Mouse (Mus musculus): ENCODE results near the gene Dnm1l. TPM values are rescaled to one million over a fixed set of nuclear protein-coding genes. Genes with fewer than 3 reads are reported as not detected.
"Not testable (repeated sequence)": the region's sequence is repeated elsewhere in the genome, so short reads cannot be mapped to it uniquely, and the experiment has no call there.

The Dnm1l gene
- total and polyA plus RNA-seq, 3 experiments = 55.8 to 91.7 (median 83.1) TPM

GRCm38 (mm10) chr16:16367217-16367616, 8.5 kb upstream of the Dnm1l start:
- H3K36me3 ChIP-seq (replicated peaks in 1 of 2; ENCODE audit: control insufficient read depth in 1 of 2, insufficient read depth in 1 of 2, low read length in 1 of 2); in situ Hi-C loops (cut with MboI; ENCODE audit: low pct_ligation_motif_present, low pct_unique_long_range_greater_than_20kb, low sequenced_read_pairs); DNase-seq (ENCODE audit: extremely low read depth); H3K4me2 ChIP-seq (ENCODE audit: insufficient read depth, low read depth, poor library complexity, severe bottlenecking); H3K9ac ChIP-seq (ENCODE audit: insufficient read depth, low read depth); H3K79me2 ChIP-seq (replicated peaks; ENCODE audit: control insufficient read depth, extremely low read depth, insufficient read depth, poor library complexity, severe bottlenecking); H3K4me3 ChIP-seq (replicated peaks in 1 of 3; ENCODE audit: low read depth in 2 of 3, low read length in 2 of 3, poor library complexity in 1 of 3); dilution Hi-C loops (cut with MboI; ENCODE audit: extremely low pct_ligation_motif_present, extremely low pct_unique_long_range_greater_than_20kb, low sequenced_read_pairs); H3K27me3 ChIP-seq (replicated peaks); H3K27ac ChIP-seq (ENCODE audit: insufficient read depth, low read depth); H3K4me1 ChIP-seq (ENCODE audit: control insufficient read depth in 1 of 2, insufficient read depth in 2 of 2); H3K9me3 ChIP-seq (replicated peaks; ENCODE audit: low read length): not testable (repeated sequence)

GRCm38 (mm10) chr16:16359101-16359482, 333 bp upstream of the Dnm1l start:
- Histone ChIP-seq H3K4me1 (ENCODE audit: control insufficient read depth in 1 of 2, insufficient read depth in 2 of 2) (peaks cover 0 to 26% of the 10 kb centered on the region in 2 experiments; a peak in 2 of 4 replicates), H3K4me2 (ENCODE audit: insufficient read depth, low read depth, poor library complexity, severe bottlenecking) (peak overlapping the region; percentile 47), H3K9ac (ENCODE audit: insufficient read depth, low read depth) (peak overlapping the region; percentile 59), H3K79me2 (replicated peaks; ENCODE audit: control insufficient read depth, extremely low read depth, insufficient read depth, poor library complexity, severe bottlenecking) (peaks cover 23% of the 10 kb centered on the region), H3K4me3 (replicated peaks in 1 of 3; ENCODE audit: low read depth in 2 of 3, low read length in 2 of 3, poor library complexity in 1 of 3) (peak overlapping the region; percentile 56 to 98 (median 80))
- H3K27ac ChIP-seq (ENCODE audit: insufficient read depth, low read depth); DNase-seq (ENCODE audit: extremely low read depth); H3K36me3 ChIP-seq (replicated peaks in 1 of 2; ENCODE audit: control insufficient read depth in 1 of 2, insufficient read depth in 1 of 2, low read length in 1 of 2); H3K9me3 ChIP-seq (replicated peaks; ENCODE audit: low read length); dilution Hi-C loops (cut with MboI; ENCODE audit: extremely low pct_ligation_motif_present, extremely low pct_unique_long_range_greater_than_20kb, low sequenced_read_pairs); H3K27me3 ChIP-seq (replicated peaks); in situ Hi-C loops (cut with MboI; ENCODE audit: low pct_ligation_motif_present, low pct_unique_long_range_greater_than_20kb, low sequenced_read_pairs): not testable (repeated sequence)

- in situ Hi-C loops (cut with MboI; ENCODE audit: low pct_ligation_motif_present, low pct_unique_long_range_greater_than_20kb, low sequenced_read_pairs) (no loop called here), dilution Hi-C loops (cut with MboI; ENCODE audit: extremely low pct_ligation_motif_present, extremely low pct_unique_long_range_greater_than_20kb, low sequenced_read_pairs) (no loop called here)
- Histone ChIP-seq H3K79me2 (replicated peaks; ENCODE audit: control insufficient read depth, extremely low read depth, insufficient read depth, poor library complexity, severe bottlenecking) (peaks cover 30% of the 10 kb centered on the region), H3K9me3 (replicated peaks; ENCODE audit: low read length) (peaks cover 8% of the 10 kb centered on the region), H3K4me1 (ENCODE audit: control insufficient read depth in 1 of 2, insufficient read depth in 2 of 2) (peaks cover 0 to 26% of the 10 kb centered on the region in 2 experiments; a peak in 2 of 4 replicates), H3K27ac (ENCODE audit: insufficient read depth, low read depth) (no peak overlapping the region), H3K4me2 (ENCODE audit: insufficient read depth, low read depth, poor library complexity, severe bottlenecking) (peak overlapping the region; percentile 97), H3K9ac (ENCODE audit: insufficient read depth, low read depth) (peak overlapping the region; percentile 61), H3K27me3 (replicated peaks) (no peaks in the 10 kb centered on the region), H3K4me3 (replicated peaks in 1 of 3; ENCODE audit: low read depth in 2 of 3, low read length in 2 of 3, poor library complexity in 1 of 3) (peak overlapping the region; percentile 80 to 98 (median 84)), H3K36me3 (replicated peaks in 1 of 2; ENCODE audit: control insufficient read depth in 1 of 2, insufficient read depth in 1 of 2, low read length in 1 of 2) (peaks cover under 1 to 13% of the 10 kb centered on the region in 2 experiments)
- no peak for TF ChIP-seq TCF12 (IDR thresholded peaks at IDR 0.05; ENCODE audit: low read depth, low read length)
- peak in 1 of 2 experiments; percentile 70; a peak in 2 of 4 replicates for TF ChIP-seq CTCF (conservative IDR thresholded peaks at IDR 0.05 in 1 of 2, IDR thresholded peaks at IDR 0.05 in 1 of 2; ENCODE audit: low read depth in 2 of 2, low read length in 2 of 2)
- TF ChIP-seq MYC (IDR thresholded peaks at IDR 0.05; ENCODE audit: low read depth, low read length) = 0 out of 2 replicates have a peak, but pooled peaks have one; percentile 12
- peak; percentile 34 for DNase-seq (ENCODE audit: extremely low read depth)
Observed at GRCm38 (mm10) chr16:16357908-16358307, 851 bp downstream of the Dnm1l start.

GRCm38 (mm10) chr16:16346420-16346819, 12.3 kb downstream of the Dnm1l start:
- H3K27ac ChIP-seq (ENCODE audit: insufficient read depth, low read depth) = no peak overlapping the region
- H3K9ac ChIP-seq (ENCODE audit: insufficient read depth, low read depth) = no peak overlapping the region
- H3K36me3 ChIP-seq (replicated peaks in 1 of 2; ENCODE audit: control insufficient read depth in 1 of 2, insufficient read depth in 1 of 2, low read length in 1 of 2) = peaks cover 12 to 64% of the 10 kb centered on the region in 2 experiments
- no peaks in the 10 kb centered on the region for H3K9me3 ChIP-seq (replicated peaks; ENCODE audit: low read length)
- dilution Hi-C loops (cut with MboI; ENCODE audit: extremely low pct_ligation_motif_present, extremely low pct_unique_long_range_greater_than_20kb, low sequenced_read_pairs) = no loop called here
- no peak overlapping the region for H3K4me3 ChIP-seq (replicated peaks in 1 of 3; ENCODE audit: low read depth in 2 of 3, low read length in 2 of 3, poor library complexity in 1 of 3)
- H3K27me3 ChIP-seq (replicated peaks) = no peaks in the 10 kb centered on the region
- H3K79me2 ChIP-seq (replicated peaks; ENCODE audit: control insufficient read depth, extremely low read depth, insufficient read depth, poor library complexity, severe bottlenecking) = peaks cover 27% of the 10 kb centered on the region
- peaks cover 0 to 2% of the 10 kb centered on the region in 2 experiments; a peak in 1 of 4 replicates for H3K4me1 ChIP-seq (ENCODE audit: control insufficient read depth in 1 of 2, insufficient read depth in 2 of 2)
- no peak overlapping the region for H3K4me2 ChIP-seq (ENCODE audit: insufficient read depth, low read depth, poor library complexity, severe bottlenecking)
- no peak for DNase-seq (ENCODE audit: extremely low read depth)
- no peak for TF ChIP-seq BHLHE40 (IDR thresholded peaks at IDR 0.05; ENCODE audit: low read depth, low read length)
- TF ChIP-seq MAX (IDR thresholded peaks at IDR 0.05; ENCODE audit: low read length) = no peak
- TF ChIP-seq KAT2A (IDR thresholded peaks at IDR 0.05; ENCODE audit: insufficient replicate concordance, low read length) = no peak
- no peak for TF ChIP-seq SMC3 (IDR thresholded peaks at IDR 0.05; ENCODE audit: low read depth, low read length)
- TF ChIP-seq GABPA (IDR thresholded peaks at IDR 0.05; ENCODE audit: insufficient replicate concordance, low read depth, low read length) = no peak
- TF ChIP-seq SIN3A (IDR thresholded peaks at IDR 0.05; ENCODE audit: low read length) = no peak
- in situ Hi-C loops (cut with MboI; ENCODE audit: low pct_ligation_motif_present, low pct_unique_long_range_greater_than_20kb, low sequenced_read_pairs) = no loop called here
